Mouse (Mus musculus) liver, postnatal 0 days (tissue): ENCODE measurements at regions not wholly inside any gene's neighbourhood (a gene's known extent, or its start where the extent isn't known, plus 50 kb on each side); places are given as distances from the start of the nearest gene placed in this dataset.

Experiments used
- ATAC-seq: fragments of 200-750 bp; cut with Nextera tagmentation; 2 replicates; pipeline ENCODE4 v1.8.0; 2017; ENCODE audit warnings: mild to moderate bottlenecking, moderate library complexity
- DNase-seq: peaks from one replicate; pipeline ENCODE4 v3.0.0-alpha.2; 2016
- H3K27ac ChIP-seq: fragments of 300-500 bp; sonication (generic); 2 replicates; pipeline ENCODE4 v1.5.1; 2014; ENCODE audit warnings: antibody characterized with exemption, moderate library complexity, mild to moderate bottlenecking, low read depth
- H3K27me3 ChIP-seq: fragments of 300-500 bp; sonication (generic); 2 replicates; pipeline ENCODE4 v1.6.1; 2014; ENCODE audit warnings: low read length, control low read depth, mixed read lengths; ENCODE audit not compliant: insufficient read depth
- H3K36me3 ChIP-seq: fragments of 300-500 bp; sonication (generic); replicated peaks from 2 replicates; pipeline ENCODE4 v1.6.1; 2014; ENCODE audit warnings: mild to moderate bottlenecking, control low read depth, low read length, moderate library complexity, mixed read lengths; ENCODE audit not compliant: insufficient read depth
- H3K4me1 ChIP-seq: fragments of 300-500 bp; sonication (generic); 2 replicates; pipeline ENCODE4 v1.6.1; 2014; ENCODE audit warnings: antibody characterized with exemption, mild to moderate bottlenecking, control low read depth; ENCODE audit not compliant: insufficient read depth
- H3K4me2 ChIP-seq: fragments of 300-500 bp; sonication (generic); 2 replicates; pipeline ENCODE4 v1.6.1; 2014; ENCODE audit warnings: low read depth, mild to moderate bottlenecking, low read length, moderate library complexity, mixed read lengths
- H3K4me3 ChIP-seq: fragments of 300-500 bp; sonication (generic); 2 replicates; pipeline ENCODE4 v1.5.1; 2014; ENCODE audit warnings: low read depth, low read length
- H3K9ac ChIP-seq: fragments of 300-500 bp; sonication (generic); replicated peaks from 2 replicates; pipeline ENCODE4 v1.6.1; 2014; ENCODE audit warnings: mild to moderate bottlenecking, moderate library complexity
- H3K9me3 ChIP-seq: fragments of 300-500 bp; sonication (generic); 2 replicates; pipeline ENCODE4 v1.6.1; 2016; ENCODE audit warnings: mild to moderate bottlenecking, control low read depth, low read length, mixed read lengths
- CTCF ChIP-seq: sonication (generic); IDR thresholded peaks from 2 replicates; pipeline ENCODE4 v1.5.1; 2016; ENCODE audit warnings: antibody characterized with exemption, low read depth
- EP300 ChIP-seq: IDR thresholded peaks from 2 replicates; pipeline ENCODE4 v1.6.1; 2016; ENCODE audit warnings: antibody characterized with exemption, low read depth, mild to moderate bottlenecking
- WGBS: fragments of 180-500 bp; shearing (Covaris S2); extraction: QIAGEN DNeasy Blood & Tissue Kit; methylation state at CpG from one replicate; pipeline ENCODE4 v1.1.7; 2014; ENCODE audit not compliant: insufficient replicate concordance; 5-methylcytosine and 5-hydroxymethylcytosine counted together

GRCm38 (mm10) chr1:190041096-190041706 lies 119.0 kb upstream of the Smyd2 start:
- H3K4me1 ChIP-seq, result 0 out of 2 replicates have a peak, but pooled peaks cover 4% of the 10 kb centered on the region
- H3K27ac ChIP-seq, result peak overlapping the region; percentile 24
- H3K4me2 ChIP-seq, result no peak overlapping the region
- no peak overlapping the region for H3K9ac ChIP-seq
- no peaks in the 10 kb centered on the region for H3K36me3 ChIP-seq
- H3K9me3 ChIP-seq, result no peaks in the 10 kb centered on the region
- no peak for ATAC-seq
- H3K4me3 ChIP-seq, result no peak overlapping the region
- TF ChIP-seq EP300 (no peak), CTCF (peak; percentile 61)
- DNase-seq, result peak; percentile 29
- H3K27me3 ChIP-seq, result no peaks in the 10 kb centered on the region
- WGBS, result 43% methylated on average over 7 of the region's 7 CpGs

GRCm38 (mm10) chr1:190038046-190038445 lies 115.9 kb upstream of the Smyd2 start:
- TF ChIP-seq EP300 (no peak), CTCF (0 out of 2 replicates have a peak, but pooled peaks have one; percentile 2)
- no peak overlapping the region for H3K4me3 ChIP-seq
- no peak overlapping the region for H3K9ac ChIP-seq
- 0 out of 2 replicates have a peak overlapping the region, but pooled peaks have one; percentile 6 for H3K27ac ChIP-seq
- H3K4me2 ChIP-seq, result no peak overlapping the region
- no peaks in the 10 kb centered on the region for H3K9me3 ChIP-seq
- WGBS, result 22% methylated on average over 5 of the region's 5 CpGs
- H3K36me3 ChIP-seq, result no peaks in the 10 kb centered on the region
- H3K4me1 ChIP-seq, result 0 out of 2 replicates have a peak, but pooled peaks cover 2% of the 10 kb centered on the region
- no peaks in the 10 kb centered on the region for H3K27me3 ChIP-seq
- DNase-seq, result no peak
- no peak for ATAC-seq

- Histone ChIP-seq H3K4me3 (no peak overlapping the region), H3K27me3 (no peaks in the 10 kb centered on the region), H3K9me3 (no peaks in the 10 kb centered on the region), H3K9ac (no peak overlapping the region), H3K4me2 (no peak overlapping the region), H3K36me3 (no peaks in the 10 kb centered on the region), H3K27ac (no peak overlapping the region), H3K4me1 (no peaks in the 10 kb centered on the region)
- DNase-seq, result no peak
- TF ChIP-seq EP300 (no peak), CTCF (no peak)
- ATAC-seq, result no peak
- WGBS, result 70% methylated on average over 6 of the region's 6 CpGs
Observed at GRCm38 (mm10) chr1:190036726-190037125, 114.6 kb upstream of the Smyd2 start.

- H3K27ac ChIP-seq, result no peak overlapping the region
Observed at GRCm38 (mm10) chr1:190035935-190036334, 113.8 kb upstream of the Smyd2 start.

GRCm38 (mm10) chr1:190034091-190034490 lies 111.9 kb upstream of the Smyd2 start:
- no peak for DNase-seq
- TF ChIP-seq CTCF (no peak), EP300 (no peak)
- H3K4me3 ChIP-seq, result no peak overlapping the region
- no peak for ATAC-seq
- H3K9me3 ChIP-seq, result no peaks in the 10 kb centered on the region
- no peaks in the 10 kb centered on the region for H3K4me1 ChIP-seq
- no peaks in the 10 kb centered on the region for H3K27me3 ChIP-seq
- 58% methylated on average over 5 of the region's 5 CpGs for WGBS
- no peak overlapping the region for H3K9ac ChIP-seq
- no peak overlapping the region for H3K27ac ChIP-seq
- no peaks in the 10 kb centered on the region for H3K36me3 ChIP-seq
- no peak overlapping the region for H3K4me2 ChIP-seq

More at GRCm38 (mm10) chr1:190035935-190036334, 113.8 kb upstream of the Smyd2 start:
- no peaks in the 10 kb centered on the region for H3K9me3 ChIP-seq
- no peak overlapping the region for H3K4me2 ChIP-seq
- H3K36me3 ChIP-seq, result no peaks in the 10 kb centered on the region
- WGBS, result 77% methylated on average over 11 of the region's 11 CpGs
- no peak overlapping the region for H3K9ac ChIP-seq
- no peaks in the 10 kb centered on the region for H3K4me1 ChIP-seq
- H3K27me3 ChIP-seq, result no peaks in the 10 kb centered on the region
- no peak overlapping the region for H3K4me3 ChIP-seq
- no peak for TF ChIP-seq EP300
- TF ChIP-seq CTCF, result no peak
- ATAC-seq (no peak), DNase-seq (no peak)

- Histone ChIP-seq H3K27me3 (no peaks in the 10 kb centered on the region), H3K9me3 (no peaks in the 10 kb centered on the region), H3K27ac (no peak overlapping the region), H3K36me3 (no peaks in the 10 kb centered on the region), H3K9ac (no peak overlapping the region), H3K4me3 (no peak overlapping the region), H3K4me1 (no peaks in the 10 kb centered on the region), H3K4me2 (no peak overlapping the region)
- TF ChIP-seq CTCF (no peak), EP300 (no peak)
- DNase-seq (no peak), ATAC-seq (no peak)
- WGBS, result 34% methylated on average over 8 of the region's 8 CpGs
Observed at GRCm38 (mm10) chr1:190027536-190027935, 105.4 kb upstream of the Smyd2 start.

- TF ChIP-seq CTCF (no peak), EP300 (no peak)
- no peaks in the 10 kb centered on the region for H3K27me3 ChIP-seq
Observed at GRCm38 (mm10) chr1:190009466-190009865, 87.3 kb upstream of the Smyd2 start.

More at GRCm38 (mm10) chr1:190009466-190009865, 87.3 kb upstream of the Smyd2 start:
- H3K27ac ChIP-seq, result no peak overlapping the region
- H3K4me2 ChIP-seq, result no peak overlapping the region
- no peak overlapping the region for H3K9ac ChIP-seq
- ATAC-seq, result no peak
- no peaks in the 10 kb centered on the region for H3K4me1 ChIP-seq
- H3K9me3 ChIP-seq, result no peaks in the 10 kb centered on the region
- H3K36me3 ChIP-seq, result no peaks in the 10 kb centered on the region
- 41% methylated on average over 6 of the region's 6 CpGs for WGBS
- DNase-seq, result no peak
- no peak overlapping the region for H3K4me3 ChIP-seq
